ENCODE assay signal across 8 mouse cellular contexts in genomic region chr14:55822991-55823762, GRCm38 (mm10). TPM values are rescaled to one million over a fixed set of nuclear protein-coding genes. Genes with fewer than 3 reads are reported as not detected.
DNase-seq lines count a peak whose midpoint lies in the region; ATAC-seq and TF ChIP-seq lines count a peak whose summit lies in the region.

TSS of gene Nfatc4 (plus strand) at chr14:55823144.

- ATAC-seq in intestine, embryonic 15.5 days, result peak; percentile 89
- ATAC-seq in liver, embryonic 14.5 days (ENCODE audit: insufficient read depth), result peak; percentile 27; the same call in 1 of the 2 replicates
- peak; percentile 73 for ATAC-seq in neural tube, embryonic 15.5 days (ENCODE audit: low FRiP score)

- under 1% methylated on average over 41 of the region's 46 CpGs for WGBS in intestine, embryonic 15.5 days
- under 1% methylated on average over 46 of the region's 46 CpGs for WGBS in liver, embryonic 14.5 days (ENCODE audit: insufficient replicate concordance)
- WGBS in neural tube, embryonic 15.5 days, result under 1% methylated on average over 40 of the region's 46 CpGs

- TF ChIP-seq POLR2A in cortical plate, adult 2 months (IDR thresholded peaks at IDR 0.05; ENCODE audit: extremely low read depth, insufficient read depth, low read length), result no peak

- peak within 1 kb of the TSS; percentile 3; the same call in 1 of the 2 replicates for H3K4me3 ChIP-seq in cortical plate, adult 2 months (ENCODE audit: insufficient read depth, low read length)
- H3K4me3 ChIP-seq in intestine, embryonic 15.5 days (replicated peaks), result peak within 1 kb of the TSS; percentile 62
- peak within 1 kb of the TSS; percentile 38 to 53 for H3K4me3 ChIP-seq in liver, embryonic 14.5 days (ENCODE audit: insufficient read depth in 1 of 2, low read depth in 2 of 2, low read length in 2 of 2)
- H3K4me3 ChIP-seq in neural tube, embryonic 15.5 days (replicated peaks), result peak within 1 kb of the TSS; percentile 60

- H3K36me3 ChIP-seq in intestine, embryonic 15.5 days, result no peaks in the 10 kb centered on the region
- H3K36me3 ChIP-seq in liver, embryonic 14.5 days (replicated peaks; ENCODE audit: control insufficient read depth, insufficient read depth, low read depth), result no peaks in the 10 kb centered on the region
- H3K36me3 ChIP-seq in neural tube, embryonic 15.5 days, result no peaks in the 10 kb centered on the region

- TF ChIP-seq EP300 in liver, embryonic 14.5 days (IDR thresholded peaks at IDR 0.05; ENCODE audit: low read depth), result no peak

- H3K4me1 ChIP-seq in cortical plate, adult 2 months (ENCODE audit: control insufficient read depth, insufficient read depth, low read length), result no peaks in the 10 kb centered on the region
- peaks cover 26% of the 10 kb centered on the region for H3K4me1 ChIP-seq in intestine, embryonic 15.5 days (replicated peaks)
- H3K4me1 ChIP-seq in liver, embryonic 14.5 days (replicated peaks; ENCODE audit: control insufficient read depth in 2 of 2, insufficient read depth in 2 of 2, low read length in 1 of 2), result peaks cover 0 to 3% of the 10 kb centered on the region in 2 experiments; a peak in 2 of 4 replicates
- H3K4me1 ChIP-seq in neural tube, embryonic 15.5 days, result peaks cover 44% of the 10 kb centered on the region

- peak; percentile 31 for DNase-seq in right cerebral cortex, postnatal 25 days
- no peak for DNase-seq in right cerebral cortex, adult 18-20 months
- DNase-seq in gonadal fat pad, adult 2 months (ENCODE audit: low read depth), result no peak
- no peak for DNase-seq in liver, embryonic 14.5 days (ENCODE audit: low read depth in 3 of 3, low spot score in 3 of 3)
- DNase-seq in T-cell, adult 2 months (ENCODE audit: low spot score), result no peak

- H3K27ac ChIP-seq in cortical plate, adult 2 months (ENCODE audit: insufficient read depth, low read length), result no peak within 1 kb of the TSS
- peak within 1 kb of the TSS; percentile 95 for H3K27ac ChIP-seq in intestine, embryonic 15.5 days
- H3K27ac ChIP-seq in liver, embryonic 14.5 days, result no peak within 1 kb of the TSS
- H3K27ac ChIP-seq in neural tube, embryonic 15.5 days (replicated peaks), result peak within 1 kb of the TSS; percentile 79

- TF ChIP-seq CTCF in cortical plate, adult 2 months (IDR thresholded peaks at IDR 0.05; ENCODE audit: extremely low read depth, insufficient read depth, low read length), result no peak
- no peak for TF ChIP-seq CTCF in liver, embryonic 14.5 days (IDR thresholded peaks at IDR 0.05; ENCODE audit: low read depth)

- H3K4me2 ChIP-seq in intestine, embryonic 15.5 days (replicated peaks), result peak within 1 kb of the TSS; percentile 90
- H3K4me2 ChIP-seq in liver, embryonic 14.5 days (ENCODE audit: low read depth), result peak within 1 kb of the TSS; percentile 71
- H3K4me2 ChIP-seq in neural tube, embryonic 15.5 days, result peak within 1 kb of the TSS; percentile 96

- peak within 1 kb of the TSS; percentile 73 for H3K9ac ChIP-seq in intestine, embryonic 15.5 days
- peak within 1 kb of the TSS; percentile 24; the same call in 1 of the 2 replicates for H3K9ac ChIP-seq in liver, embryonic 14.5 days (replicated peaks)
- peak within 1 kb of the TSS; percentile 67 for H3K9ac ChIP-seq in neural tube, embryonic 15.5 days (replicated peaks)

- no peaks in the 10 kb centered on the region for H3K9me3 ChIP-seq in intestine, embryonic 15.5 days
- H3K9me3 ChIP-seq in liver, embryonic 14.5 days (ENCODE audit: control insufficient read depth, low read length), result no peaks in the 10 kb centered on the region
- no peaks in the 10 kb centered on the region for H3K9me3 ChIP-seq in neural tube, embryonic 15.5 days (replicated peaks)

- H3K27me3 ChIP-seq in intestine, embryonic 15.5 days (replicated peaks), result peaks cover 3% of the 10 kb centered on the region; the same call in 1 of the 2 replicates
- peaks cover 53% of the 10 kb centered on the region for H3K27me3 ChIP-seq in liver, embryonic 14.5 days (ENCODE audit: control insufficient read depth, insufficient read depth, low read length)
- peaks cover 18% of the 10 kb centered on the region for H3K27me3 ChIP-seq in neural tube, embryonic 15.5 days (replicated peaks)

RNA-seq across cellular contexts. Expression of gene Nfatc4, which starts in this region (rescaled TPM):
- polyA plus RNA-seq in cortical plate, adult 2 months (2012; rRNA removed), result 1.8 and 2.0 TPM in 2 replicates
- polyA plus RNA-seq in gonadal fat pad, adult 2 months (2012; rRNA removed), result 12.1 and 12.7 TPM in 2 replicates
- 25.7 and 26.3 TPM in 2 replicates for polyA plus RNA-seq in intestine, embryonic 15.5 days (2015; fragmentation: Nextera tagmentation; extraction: Ambion mirVana)
- 0.89 and 1.0 TPM in 2 replicates for polyA plus RNA-seq in liver, embryonic 14.5 days (2012; rRNA removed)
- polyA plus RNA-seq in liver, embryonic 14.5 days (2014; fragmentation: Nextera tagmentation; extraction: Ambion mirVana), result 0.33 and 0.66 TPM in 2 replicates
- polyA plus RNA-seq in neural tube, embryonic 15.5 days (2015; fragmentation: Nextera tagmentation; extraction: Ambion mirVana), result 9.8 and 11.5 TPM in 2 replicates

Comparison
In these comparisons a context has a peak if more than half of its experiments do, and no peak if none do; other contexts are left out.
1. H3K27ac ChIP-seq: peak in intestine, embryonic 15.5 days (single experiment) and neural tube, embryonic 15.5 days (single experiment); none in cortical plate, adult 2 months (single experiment) and liver, embryonic 14.5 days (single experiment).
2. H3K4me3 ChIP-seq: peak in every context shown above with its lines; median percentile 62 in intestine, embryonic 15.5 days; 60 in neural tube, embryonic 15.5 days; 46 in liver, embryonic 14.5 days; 3 in cortical plate, adult 2 months.
3. ATAC-seq: peak in every context shown above with its lines; median percentile 89 in intestine, embryonic 15.5 days; 73 in neural tube, embryonic 15.5 days; 27 in liver, embryonic 14.5 days.
4. Peak in every context shown above with its lines, with median percentiles within 50 percentile points of each other: H3K4me2 ChIP-seq and H3K9ac ChIP-seq.